Mouse (Mus musculus) embryonic fibroblast, embryonic 13.5 days (primary cell): Measurements from ENCODE around the gene Ddx24. TPM values are rescaled to one million over a fixed set of nuclear protein-coding genes. Genes with fewer than 3 reads are reported as not detected.

Source experiments
- H3K27ac ChIP-seq: 2 replicates; pipeline ENCODE4 v1.5.1; 2012; ENCODE audit warnings: low read length, control low read depth, inconsistent platforms; ENCODE audit not compliant: insufficient read depth
- H3K4me1 ChIP-seq: 2 replicates; pipeline ENCODE4 v1.6.1; 2011; ENCODE audit warnings: low read length; ENCODE audit not compliant: control insufficient read depth, insufficient read depth
- H3K4me3 ChIP-seq: 2 replicates; pipeline ENCODE4 v1.5.1; 2011; ENCODE audit warnings: mild to moderate bottlenecking, control low read depth, low read length; ENCODE audit not compliant: insufficient read depth
- CTCF ChIP-seq: IDR thresholded peaks from 2 replicates; pipeline ENCODE4 v1.5.1; 2011; ENCODE audit warnings: mild to moderate bottlenecking, control low read depth, low read length, moderate library complexity, borderline replicate concordance; ENCODE audit not compliant: insufficient read depth
- POLR2A ChIP-seq: IDR thresholded peaks from 2 replicates; pipeline ENCODE4 v1.6.1; 2011; ENCODE audit warnings: low read depth, mild to moderate bottlenecking, control low read depth, low read length, moderate library complexity
- polyA plus RNA-seq: library from polyadenylated mRNA; stranded (reverse); fragments of >200 nt; gene quantifications from 2 replicates; pipeline ENCODE4 v1.2.4, GENCODE M21; 2011; ENCODE audit warnings: low read depth; ENCODE audit not compliant: missing spikeins, insufficient read length

Ddx24 gene
- polyA plus RNA-seq, 1 experiment = 63.6 TPM

DNA sequence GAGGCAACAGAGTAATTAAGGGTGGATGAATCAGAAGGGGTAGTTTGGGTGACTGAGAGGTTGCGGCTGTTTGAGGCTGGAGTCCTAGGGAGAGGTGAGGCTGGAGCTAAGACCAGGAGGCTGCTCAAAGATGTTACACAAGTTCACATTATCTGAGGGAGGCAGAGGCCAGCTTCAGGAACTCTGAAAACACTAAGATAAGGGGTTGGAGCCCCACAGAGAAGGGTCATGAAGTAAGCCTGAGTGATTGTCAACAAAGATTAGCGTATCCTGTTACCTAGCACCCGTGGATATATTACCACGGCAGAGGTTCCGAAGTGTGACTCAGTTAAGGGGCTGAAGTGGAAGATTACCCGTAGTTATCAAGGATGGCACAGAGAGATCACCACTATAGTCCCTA is 32.1 kb downstream of the Ddx24 start:
- Histone ChIP-seq H3K4me1 (no peaks in the 10 kb centered on the region), H3K27ac (no peak overlapping the region), H3K4me3 (no peak overlapping the region)
- TF ChIP-seq CTCF (no peak), POLR2A (no peak)

DNA sequence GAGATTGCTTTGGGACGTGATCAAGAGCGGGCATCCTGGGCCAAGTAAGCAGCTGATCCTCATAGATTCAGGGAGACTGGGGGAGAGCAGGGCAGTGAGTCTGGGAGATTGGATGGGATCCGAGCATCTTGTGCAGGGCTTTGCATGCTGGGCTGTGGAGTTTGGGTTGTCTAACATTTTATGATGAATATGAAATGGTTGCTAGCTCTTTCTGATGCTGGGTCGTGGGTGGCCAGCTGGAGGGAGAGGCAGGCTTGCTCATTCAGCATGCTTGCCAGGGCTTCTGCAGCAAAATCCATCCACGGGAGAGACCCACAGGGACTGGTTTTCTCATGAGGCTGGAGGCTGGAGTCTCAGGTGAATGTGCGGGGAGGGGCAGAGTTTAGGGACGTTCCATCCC is 34.5 kb downstream of the Ddx24 start:
- Histone ChIP-seq H3K4me3 (no peak overlapping the region), H3K27ac (no peak overlapping the region), H3K4me1 (no peaks in the 10 kb centered on the region)
- TF ChIP-seq POLR2A (no peak), CTCF (no peak)

DNA sequence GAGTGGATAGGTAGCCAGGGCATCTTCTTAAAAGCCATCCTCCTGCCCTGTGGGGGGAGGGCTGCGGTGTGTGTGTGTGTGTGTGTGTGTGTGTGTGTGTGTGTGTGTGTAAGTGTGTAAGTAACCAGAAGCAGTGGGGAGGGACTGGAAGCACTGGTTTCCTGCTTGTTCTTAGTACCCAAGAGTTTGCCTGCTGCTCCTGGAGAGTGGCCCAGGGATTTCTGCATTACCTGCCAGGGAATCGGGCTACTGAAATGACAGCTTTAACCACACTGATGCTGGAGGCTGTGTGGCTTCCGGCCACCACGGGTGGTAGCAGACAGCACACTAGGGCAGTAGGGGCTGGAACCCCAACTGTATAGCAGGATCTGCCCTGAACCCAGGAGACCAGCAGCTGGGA is 35.6 kb downstream of the Ddx24 start:
- TF ChIP-seq POLR2A (no peak), CTCF (no peak)
- peak overlapping the region; percentile 8; the same call in 1 of the 2 replicates for H3K4me3 ChIP-seq
- H3K4me1 ChIP-seq = no peaks in the 10 kb centered on the region
- no peak overlapping the region for H3K27ac ChIP-seq

DNA sequence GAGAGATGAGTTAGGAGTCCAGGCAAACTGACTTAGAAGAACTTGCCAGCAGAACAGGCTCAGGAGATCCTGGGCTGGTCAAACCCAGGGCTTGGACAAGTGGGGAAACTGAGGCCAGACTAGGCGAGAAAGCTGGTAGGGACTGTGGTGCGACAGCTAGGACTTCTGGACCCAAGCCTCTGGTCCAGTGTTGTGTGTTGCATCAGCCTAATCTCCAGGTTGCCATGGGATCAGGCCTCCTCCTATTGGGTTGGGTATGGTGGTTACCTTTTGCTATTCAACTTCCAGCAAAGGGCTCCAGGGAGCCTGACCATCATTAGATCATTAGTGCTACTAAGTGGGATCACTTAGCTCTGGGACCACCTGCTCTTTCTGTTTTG is 36.3 kb downstream of the Ddx24 start:
- Histone ChIP-seq H3K4me3 (peak overlapping the region; percentile 69), H3K4me1 (no peaks in the 10 kb centered on the region), H3K27ac (no peak overlapping the region)
- TF ChIP-seq POLR2A (0 out of 2 replicates have a peak, but pooled peaks have one; percentile 23), CTCF (no peak)

DNA sequence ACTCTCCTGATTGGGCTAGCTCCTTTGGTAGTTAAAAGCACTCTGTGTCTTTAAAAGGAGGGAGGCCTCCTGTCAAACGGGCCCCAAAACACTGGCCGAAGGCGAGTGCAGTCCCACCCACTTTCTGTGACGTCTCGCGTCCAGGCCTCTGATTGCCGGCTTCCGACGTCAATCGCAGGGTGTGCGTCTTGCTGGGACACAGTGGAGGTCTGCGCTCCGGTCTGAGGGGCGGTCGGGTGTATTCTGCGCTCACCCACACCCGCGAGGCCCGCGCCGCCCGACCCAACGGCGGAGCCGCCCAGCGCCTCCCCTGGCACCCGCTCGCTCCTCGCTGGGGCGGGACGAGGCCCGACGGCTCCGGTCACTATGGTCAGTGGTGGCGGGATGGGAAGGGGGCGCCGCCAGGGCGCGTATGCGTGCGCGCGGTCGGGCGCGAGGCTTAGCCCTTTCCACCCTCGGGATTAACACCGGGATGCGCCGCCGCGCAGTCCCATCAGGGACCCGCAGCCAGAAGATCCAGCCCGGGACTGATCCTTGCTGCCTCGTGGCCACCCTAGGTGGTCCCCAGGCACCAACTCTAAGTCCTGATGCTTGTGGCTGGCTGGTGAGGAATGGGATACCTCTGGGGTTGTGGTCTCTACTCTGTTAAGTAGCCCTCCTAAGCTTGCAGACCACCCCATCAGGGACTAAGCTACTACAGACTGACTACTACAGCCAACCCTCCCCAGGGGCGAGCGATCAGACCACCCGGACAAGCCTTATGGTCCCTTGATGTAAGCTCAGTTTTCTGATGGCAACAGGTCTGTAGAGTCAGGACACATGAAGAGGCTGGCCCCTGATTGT is 36.9 kb downstream of the Ddx24 start, which contains the start of gene Otub2:
TSS of gene Otub2 (plus strand) at position 178 of the 843 bp plus-strand sequence.
- TF ChIP-seq POLR2A (peak; percentile 58), CTCF (no peak)
- no peaks in the 10 kb centered on the region for H3K4me1 ChIP-seq
- H3K4me3 ChIP-seq = peak within 1 kb of the TSS; percentile 69
- H3K27ac ChIP-seq = no peak within 1 kb of the TSS

DNA sequence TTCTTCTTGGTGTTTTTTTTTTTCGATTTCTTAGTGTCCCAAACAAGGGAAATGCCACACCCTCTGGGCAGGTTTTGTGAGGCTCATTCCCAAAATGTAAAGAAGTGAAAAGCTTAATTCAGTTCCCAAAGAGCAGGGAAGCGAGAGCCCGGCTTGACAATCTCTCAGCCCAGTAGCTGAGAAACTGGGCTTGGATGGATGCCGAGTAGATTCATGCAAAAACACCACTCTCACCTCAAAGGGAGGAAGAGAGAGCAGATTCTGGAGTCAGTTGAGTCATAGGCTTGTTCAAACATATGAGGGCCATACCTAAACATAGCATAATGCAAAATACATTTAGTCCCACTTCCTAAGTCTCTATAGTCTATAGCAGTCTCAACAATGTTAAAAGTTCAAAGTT is 45.4 kb downstream of the Ddx24 start:
- Histone ChIP-seq H3K27ac (no peak overlapping the region), H3K4me1 (no peaks in the 10 kb centered on the region), H3K4me3 (no peak overlapping the region)
- TF ChIP-seq CTCF = no peak
- TF ChIP-seq POLR2A = no peak

DNA sequence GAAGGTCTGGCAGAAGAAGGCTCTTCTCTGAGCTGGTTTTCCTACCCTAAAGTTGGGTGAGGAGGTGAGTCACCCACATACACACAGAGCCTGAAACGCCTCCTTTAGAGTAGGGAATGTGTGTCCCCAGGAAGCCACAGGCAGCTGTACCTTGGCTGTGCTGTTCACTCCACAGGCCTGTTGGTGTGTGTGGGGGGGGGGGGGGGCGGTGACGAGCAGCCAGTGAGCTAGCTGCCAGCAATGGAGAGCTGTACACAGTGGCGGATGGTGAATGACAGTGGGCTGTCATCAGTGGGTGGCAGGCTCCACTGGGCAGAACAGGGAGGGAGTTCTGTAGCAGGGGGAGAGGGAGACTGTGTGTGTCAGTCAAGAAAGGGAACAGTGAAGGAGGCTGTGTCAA is 48.9 kb downstream of the Ddx24 start:
- Histone ChIP-seq H3K27ac (no peak overlapping the region), H3K4me3 (no peak overlapping the region), H3K4me1 (no peaks in the 10 kb centered on the region)
- TF ChIP-seq CTCF (no peak), POLR2A (no peak)

DNA sequence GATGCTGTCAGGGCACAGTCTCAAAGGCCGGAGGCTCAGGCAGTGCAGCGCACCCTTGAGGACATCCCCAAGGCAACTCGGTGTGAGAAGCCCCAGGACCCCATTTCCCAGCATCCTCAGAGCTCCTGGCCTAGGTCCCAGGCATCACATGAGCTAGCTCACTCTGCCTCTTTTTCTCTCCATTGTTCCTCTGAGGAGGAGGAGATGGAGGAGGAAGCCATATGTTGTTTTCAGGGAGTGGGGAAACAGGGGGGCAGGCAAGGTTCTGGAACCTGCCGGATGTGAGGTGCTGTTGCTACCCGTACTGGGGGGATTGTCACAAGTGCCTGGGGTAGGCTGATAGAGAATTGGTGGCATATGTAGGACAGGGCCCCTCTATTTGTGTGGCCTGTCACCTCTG is 49.5 kb downstream of the Ddx24 start:
- TF ChIP-seq POLR2A (no peak), CTCF (no peak)
- Histone ChIP-seq H3K27ac (no peak overlapping the region), H3K4me3 (no peak overlapping the region), H3K4me1 (no peaks in the 10 kb centered on the region)

DNA sequence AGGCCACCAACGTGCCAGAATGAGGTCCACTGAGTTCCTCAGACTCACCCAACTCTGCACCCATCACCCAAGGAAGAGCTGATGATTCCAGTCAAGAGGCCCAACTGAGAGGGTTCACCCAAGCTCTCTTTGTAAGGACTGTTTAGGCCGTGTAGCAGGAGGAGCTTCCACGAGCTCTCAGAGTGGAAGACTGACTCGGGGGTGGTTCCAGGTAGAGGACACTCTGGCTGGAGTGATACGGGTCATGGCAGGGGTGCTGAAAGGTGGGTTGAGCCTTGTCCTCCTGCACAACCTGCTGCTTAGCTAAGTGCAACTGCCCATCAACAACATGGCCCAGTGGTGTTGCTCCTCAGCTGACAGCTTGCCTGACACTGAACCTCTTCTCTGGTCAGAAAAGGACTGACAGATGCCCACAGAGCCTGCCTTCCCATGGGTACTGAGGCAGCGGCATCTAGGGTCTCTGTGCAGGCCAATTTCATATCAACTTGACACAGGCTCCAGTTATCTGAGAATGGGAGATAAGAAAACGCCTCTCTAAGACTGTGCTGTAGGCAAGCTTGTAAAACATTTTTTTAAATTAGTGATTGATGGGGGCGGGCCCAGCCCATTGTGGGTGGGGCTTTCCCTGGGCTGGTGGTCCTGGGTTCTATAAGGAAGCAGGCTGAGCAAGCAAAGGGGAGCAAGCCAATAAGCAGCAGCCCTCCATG is 51.9 kb downstream of the Ddx24 start:
- Histone ChIP-seq H3K4me1 (no peaks in the 10 kb centered on the region), H3K27ac (no peak overlapping the region), H3K4me3 (no peak overlapping the region)
- TF ChIP-seq POLR2A (no peak), CTCF (no peak)

DNA sequence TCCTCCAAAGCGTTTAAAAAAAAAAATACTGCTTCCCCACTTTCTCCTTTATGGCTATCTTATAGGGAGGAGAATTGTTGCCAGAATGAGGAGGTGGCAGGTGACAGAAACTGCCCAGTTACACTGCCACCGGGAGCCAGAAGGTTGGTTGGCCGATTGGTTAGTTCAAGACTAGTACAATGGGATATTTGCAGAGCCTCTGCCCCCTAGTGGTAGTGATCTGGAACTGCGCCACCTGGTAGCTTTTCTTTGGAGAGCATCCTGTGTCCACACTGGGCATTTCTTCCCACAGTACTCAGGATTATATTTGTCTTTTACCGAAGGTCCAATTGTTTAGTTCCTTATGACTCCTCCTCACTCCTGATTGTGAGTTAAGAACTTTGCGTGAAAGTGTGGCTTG is 53.9 kb downstream of the Ddx24 start:
- TF ChIP-seq POLR2A (no peak), CTCF (peak; percentile 31; the same call in 1 of the 2 replicates)
- Histone ChIP-seq H3K4me1 (no peaks in the 10 kb centered on the region), H3K4me3 (no peak overlapping the region)

DNA sequence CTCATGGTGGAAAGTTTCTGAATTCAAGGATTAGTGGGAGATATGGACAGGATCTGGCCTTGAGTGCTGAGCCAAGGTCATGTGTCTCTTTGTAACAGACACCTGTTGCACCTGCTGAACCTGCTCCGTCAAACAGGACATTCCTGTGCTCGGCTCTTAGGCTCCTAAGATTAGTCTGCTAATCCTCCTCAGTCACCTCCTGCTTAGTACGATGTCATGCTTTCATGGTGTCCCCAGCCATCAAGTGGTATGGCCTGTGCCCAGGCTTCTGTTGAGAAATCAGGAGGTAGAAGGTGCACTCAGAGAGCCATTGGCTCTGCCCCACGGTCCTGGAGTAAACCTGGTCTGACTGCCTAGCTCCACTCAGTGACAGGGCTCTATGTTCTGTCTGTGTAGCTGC is 54.8 kb downstream of the Ddx24 start:
- no peak overlapping the region for H3K4me3 ChIP-seq
- no peak overlapping the region for H3K27ac ChIP-seq
- no peaks in the 10 kb centered on the region for H3K4me1 ChIP-seq
- TF ChIP-seq CTCF (no peak), POLR2A (no peak)

More for the DNA sequence above, 53.9 kb downstream of the Ddx24 start:
- H3K27ac ChIP-seq = no peak overlapping the region
